ENCODE assay signal across 41 mouse cellular contexts in the genomic region with DNA sequence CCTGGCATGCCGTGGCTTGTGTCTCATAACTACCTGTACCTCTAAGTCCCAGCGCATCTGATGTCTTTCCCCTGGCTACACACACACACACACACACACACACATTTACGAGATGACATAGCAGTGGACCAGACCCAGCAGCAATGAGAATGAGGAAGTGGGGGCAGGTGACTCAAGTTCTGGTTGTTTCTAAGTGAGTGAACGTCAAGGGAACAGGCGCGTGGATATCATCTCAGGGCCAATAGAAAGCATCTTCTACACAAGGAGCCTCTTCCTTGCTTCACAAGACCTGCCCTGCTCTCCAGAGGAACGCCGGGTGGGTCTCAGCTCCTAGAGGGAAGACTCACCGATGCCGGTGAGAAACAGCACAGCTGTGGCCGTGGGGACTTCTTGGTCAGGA. TPM values are rescaled to one million over a fixed set of nuclear protein-coding genes. Genes with fewer than 3 reads are reported as not detected.
A peak's percentile ranks its signal among the peaks of the same experiment; 100 is the strongest.
DNase-seq lines count a peak whose midpoint lies in the region; ATAC-seq and TF ChIP-seq lines count a peak whose summit lies in the region.
"Had no signal": no experiment of that assay in that cellular context is flagged by ENCODE, and none has a peak within 500 bp of the region (broad histone marks: within the 10 kb centered on the region; RNA-seq: fewer than 3 reads in every experiment).

No protein-coding gene starts in this region.

- no peaks in the 10 kb centered on the region for H3K4me1 ChIP-seq in forebrain, embryonic 14.5 days (ENCODE audit: control insufficient read depth, insufficient read depth, low read length)
- no peaks in the 10 kb centered on the region for H3K4me1 ChIP-seq in forebrain, postnatal 0 days (ENCODE audit: insufficient read depth)
- H3K4me1 ChIP-seq: embryonic facial prominence, embryonic 15.5 days; forebrain, embryonic 12.5 days; limb, embryonic 12.5 days; liver, embryonic 15.5 days; neural tube, embryonic 15.5 days had no signal

- WGBS in forebrain, embryonic 14.5 days: 92% methylated on average over 11 of the region's 11 CpGs
- 93% methylated on average over 11 of the region's 11 CpGs for WGBS in forebrain, postnatal 0 days

- H3K27me3 ChIP-seq in forebrain, embryonic 14.5 days (replicated peaks; ENCODE audit: control insufficient read depth, insufficient read depth, low read length): no peaks in the 10 kb centered on the region
- no peaks in the 10 kb centered on the region for H3K27me3 ChIP-seq in forebrain, postnatal 0 days (ENCODE audit: insufficient read depth, low read length)
- H3K27me3 ChIP-seq: embryonic facial prominence, embryonic 15.5 days; limb, embryonic 12.5 days; midbrain, embryonic 13.5 days; neural tube, embryonic 15.5 days had no signal

- H3K36me3 ChIP-seq in forebrain, embryonic 14.5 days (ENCODE audit: control insufficient read depth, insufficient read depth, low read length): no peaks in the 10 kb centered on the region
- no peaks in the 10 kb centered on the region for H3K36me3 ChIP-seq in forebrain, postnatal 0 days (ENCODE audit: insufficient read depth)
- H3K36me3 ChIP-seq: embryonic facial prominence, embryonic 10.5 days; embryonic facial prominence, embryonic 15.5 days; forebrain, embryonic 12.5 days; G1E; limb, embryonic 12.5 days; liver, embryonic 15.5 days; midbrain, embryonic 13.5 days; neural tube, embryonic 15.5 days had no signal

- H3K4me3 ChIP-seq in forebrain, embryonic 14.5 days (ENCODE audit: low read depth, low read length): no peak overlapping the region
- no peak overlapping the region for H3K4me3 ChIP-seq in forebrain, postnatal 0 days (ENCODE audit: low read depth, low read length)
- H3K4me3 ChIP-seq: embryonic facial prominence, embryonic 10.5 days; embryonic facial prominence, embryonic 15.5 days; forebrain, embryonic 12.5 days; layer of hippocampus, adult 2 months; left cerebral cortex, adult 2 months; limb, embryonic 12.5 days; liver, embryonic 15.5 days; megakaryocyte, embryonic 14.5 days; midbrain, embryonic 13.5 days; neural tube, embryonic 15.5 days had no signal

- H3K9me3 ChIP-seq in forebrain, embryonic 14.5 days (replicated peaks; ENCODE audit: control insufficient read depth, low read length): no peaks in the 10 kb centered on the region
- H3K9me3 ChIP-seq in forebrain, postnatal 0 days (ENCODE audit: low read length): no peaks in the 10 kb centered on the region
- H3K9me3 ChIP-seq: embryonic facial prominence, embryonic 10.5 days; embryonic facial prominence, embryonic 15.5 days; forebrain, embryonic 12.5 days; G1E; limb, embryonic 12.5 days; liver, embryonic 15.5 days; megakaryocyte, embryonic 14.5 days; midbrain, embryonic 13.5 days; neural tube, embryonic 15.5 days had no signal

- no peak for TF ChIP-seq CTCF in forebrain, postnatal 0 days (IDR thresholded peaks at IDR 0.05; ENCODE audit: low read depth)

- H3K4me2 ChIP-seq in forebrain, embryonic 14.5 days (ENCODE audit: low read length): no peak overlapping the region
- H3K4me2 ChIP-seq in forebrain, postnatal 0 days (ENCODE audit: low read depth): no peak overlapping the region
- H3K4me2 ChIP-seq: embryonic facial prominence, embryonic 15.5 days; forebrain, embryonic 12.5 days; heart, embryonic 11.5 days; limb, embryonic 12.5 days; liver, embryonic 15.5 days; lung, embryonic 14.5 days; midbrain, embryonic 13.5 days; neural tube, embryonic 15.5 days had no signal

- no peak overlapping the region for H3K27ac ChIP-seq in forebrain, embryonic 14.5 days (ENCODE audit: low read depth, low read length)
- H3K27ac ChIP-seq in forebrain, postnatal 0 days (ENCODE audit: low read depth, low read length): no peak overlapping the region
- H3K27ac ChIP-seq: embryonic facial prominence, embryonic 10.5 days; embryonic facial prominence, embryonic 15.5 days; forebrain, embryonic 12.5 days; layer of hippocampus, adult 2 months; left cerebral cortex, adult 2 months; limb, embryonic 12.5 days; liver, embryonic 15.5 days; midbrain, embryonic 13.5 days; neural tube, embryonic 15.5 days; stomach, postnatal 0 days had no signal

- H3K9ac ChIP-seq in forebrain, embryonic 14.5 days (ENCODE audit: low read length): no peak overlapping the region
- no peak overlapping the region for H3K9ac ChIP-seq in forebrain, postnatal 0 days
- H3K9ac ChIP-seq: embryonic facial prominence, embryonic 15.5 days; forebrain, embryonic 12.5 days; limb, embryonic 12.5 days; liver, embryonic 15.5 days; lung, embryonic 14.5 days; midbrain, embryonic 13.5 days; neural tube, embryonic 15.5 days had no signal

- peak; percentile 56 for ATAC-seq in common myeloid progenitor, adult 5-6 weeks (replicated peaks; ENCODE audit: low read depth, poor library complexity, severe bottlenecking)
- 0 out of 2 replicates have a peak, but pooled peaks have one; percentile 24 for ATAC-seq in monocyte, adult 5-6 weeks (replicated peaks; ENCODE audit: insufficient number of reproducible peaks, low FRiP score, low TSS enrichment, poor library complexity, severe bottlenecking)
- ATAC-seq in forebrain, embryonic 14.5 days: no peak
- no peak for ATAC-seq in forebrain, postnatal 0 days
- ATAC-seq: hindbrain, embryonic 16.5 days; midbrain, embryonic 13.5 days had no signal

- peak; percentile 19 to 27 for DNase-seq in spleen, postnatal 36 days (ENCODE audit: low spot score in 2 of 2)
- DNase-seq in spleen, postnatal 4 days (ENCODE audit: low spot score in 2 of 2): no peak
- DNase-seq in forebrain, embryonic 14.5 days (ENCODE audit: low spot score): no peak
- DNase-seq in kidney, adult 8-10 months: no peak
- DNase-seq in forebrain, postnatal 0 days: no peak
- DNase-seq: adrenal gland, postnatal 25 days; cerebellum, adult 18-20 months; cerebellum, postnatal 10 days; gastrocnemius, postnatal 25 days; heart, adult 18-20 months; kidney, adult 18-20 months; kidney, postnatal 36 days; lung, embryonic 14.5 days; lung, postnatal 14 days; right cerebral cortex, postnatal 4 days; thymus, adult 2 months; thymus, postnatal 36 days had no signal

RNA-seq across cellular contexts. Expression of gene Padi6, which starts 1.8 kb away (rescaled TPM):
- not detected in 2 replicates for total RNA-seq in common myeloid progenitor, adult 5-6 weeks (2017)
- total RNA-seq in monocyte, adult 5-6 weeks (2017): not detected in 3 replicates
- not detected in 2 replicates for polyA plus RNA-seq in forebrain, embryonic 14.5 days (2014; fragmentation: Nextera tagmentation; extraction: Ambion mirVana)
- 0.08 TPM in 1 of 2 replicates, not detected in the other for total RNA-seq in forebrain, postnatal 0 days (2014; rRNA removed)
- polyA plus RNA-seq in forebrain, postnatal 0 days (2015; fragmentation: Nextera tagmentation; extraction: Ambion mirVana): 0.11 and 0.18 TPM in 2 replicates
- total RNA-seq: adrenal gland, adult 18-20 months; G1E; gastrocnemius, adult 18-20 months; gastrocnemius, postnatal 25 days; heart, adult 18-20 months; layer of hippocampus, adult 2 months; left cerebral cortex, adult 2 months; liver, adult 2 months had no signal
- polyA plus RNA-seq: C2C12; embryonic facial prominence, embryonic 10.5 days; embryonic facial prominence, embryonic 15.5 days; forebrain, embryonic 12.5 days; G1E; heart, embryonic 11.5 days; hindbrain, embryonic 11.5 days; hindbrain, embryonic 16.5 days; kidney, embryonic 16.5 days; limb, embryonic 12.5 days; liver, adult 2 months; liver, embryonic 15.5 days; lung, embryonic 14.5 days; midbrain, embryonic 13.5 days; neural tube, embryonic 15.5 days; stomach, postnatal 0 days had no signal

RNA-seq across cellular contexts. Expression of gene Padi4, which starts 33.4 kb away (rescaled TPM):
- total RNA-seq in common myeloid progenitor, adult 5-6 weeks (2017): 4.1 and 7.3 TPM in 2 replicates
- total RNA-seq in monocyte, adult 5-6 weeks (2017): 5.7 to 16.3 TPM (median 13.0 TPM) in 3 replicates
- not detected in 2 replicates for polyA plus RNA-seq in forebrain, embryonic 14.5 days (2014; fragmentation: Nextera tagmentation; extraction: Ambion mirVana)
- total RNA-seq in forebrain, postnatal 0 days (2014; rRNA removed): not detected in 2 replicates
- 0.06 TPM in 2 replicates for polyA plus RNA-seq in forebrain, postnatal 0 days (2015; fragmentation: Nextera tagmentation; extraction: Ambion mirVana)
- total RNA-seq: G1E; layer of hippocampus, adult 2 months; layer of hippocampus, postnatal 14 days; left cerebral cortex, postnatal 25 days had no signal
- polyA plus RNA-seq: limb, embryonic 12.5 days had no signal

RNA-seq across cellular contexts. Expression of gene Rcc2, which starts 40.3 kb away (rescaled TPM):
- total RNA-seq in common myeloid progenitor, adult 5-6 weeks (2017): 149 and 161 TPM in 2 replicates
- 37.9 to 43.0 TPM (median 38.5 TPM) in 3 replicates for total RNA-seq in monocyte, adult 5-6 weeks (2017)
- 23.1 and 32.8 TPM in 2 replicates for polyA plus RNA-seq in forebrain, embryonic 14.5 days (2014; fragmentation: Nextera tagmentation; extraction: Ambion mirVana)
- 55.2 and 62.3 TPM in 2 replicates for total RNA-seq in forebrain, postnatal 0 days (2014; rRNA removed)
- polyA plus RNA-seq in forebrain, postnatal 0 days (2015; fragmentation: Nextera tagmentation; extraction: Ambion mirVana): 20.3 and 20.8 TPM in 2 replicates

Comparison
In these comparisons a context has a peak if more than half of its experiments do, and no peak if none do; other contexts are left out.
1. DNase-seq: peak in spleen, postnatal 36 days (2 of 2); none in spleen, postnatal 4 days (0 of 2), forebrain, embryonic 14.5 days (single experiment), kidney, adult 8-10 months (0 of 2) and forebrain, postnatal 0 days (single experiment).
2. ATAC-seq: peak in common myeloid progenitor, adult 5-6 weeks (single experiment) and monocyte, adult 5-6 weeks (single experiment); none in forebrain, embryonic 14.5 days (single experiment) and forebrain, postnatal 0 days (single experiment).